ENCODE assay signal across 12 mouse cellular contexts in genomic region chr6:108852986-108853385, GRCm38 (mm10).
"Had no signal": no experiment of that assay in that cellular context is flagged by ENCODE, and none has a peak within 500 bp of the region (broad histone marks: within the 10 kb centered on the region; RNA-seq: fewer than 3 reads in every experiment).

No protein-coding gene starts in this region.

- H3K4me1 ChIP-seq: limb, embryonic 12.5 days; liver, embryonic 13.5 days; midbrain, embryonic 13.5 days; stomach, embryonic 15.5 days had no signal

- H3K9me3 ChIP-seq: limb, embryonic 12.5 days; liver, embryonic 13.5 days; midbrain, embryonic 13.5 days; stomach, embryonic 15.5 days had no signal

- H3K4me3 ChIP-seq: layer of hippocampus, adult 2 months; limb, embryonic 12.5 days; liver, embryonic 13.5 days; midbrain, embryonic 13.5 days; stomach, embryonic 15.5 days had no signal

- H3K27me3 ChIP-seq: limb, embryonic 12.5 days; liver, embryonic 13.5 days; midbrain, embryonic 13.5 days; stomach, embryonic 15.5 days had no signal

- DNase-seq: kidney, postnatal 10 days; kidney, postnatal 4 days; liver; liver, embryonic 13.5 days; liver, postnatal 0 days; right cerebral cortex, adult 18-20 months; thymus, adult 2 months; thymus, postnatal 25 days had no signal

- H3K27ac ChIP-seq: layer of hippocampus, adult 2 months; limb, embryonic 12.5 days; liver, embryonic 13.5 days; midbrain, embryonic 13.5 days; stomach, embryonic 15.5 days had no signal
